Mouse (Mus musculus) right cerebral cortex, adult 18-20 months (tissue): ENCODE measurements around the gene Macrod2.
A peak's percentile ranks its signal among the peaks of the same experiment; 100 is the strongest.

Experiments
- DNase-seq: peaks from one replicate; pipeline ENCODE4 v3.0.0; 2022; ENCODE audit warnings: mixed read lengths

Gene Macrod2

DNA sequence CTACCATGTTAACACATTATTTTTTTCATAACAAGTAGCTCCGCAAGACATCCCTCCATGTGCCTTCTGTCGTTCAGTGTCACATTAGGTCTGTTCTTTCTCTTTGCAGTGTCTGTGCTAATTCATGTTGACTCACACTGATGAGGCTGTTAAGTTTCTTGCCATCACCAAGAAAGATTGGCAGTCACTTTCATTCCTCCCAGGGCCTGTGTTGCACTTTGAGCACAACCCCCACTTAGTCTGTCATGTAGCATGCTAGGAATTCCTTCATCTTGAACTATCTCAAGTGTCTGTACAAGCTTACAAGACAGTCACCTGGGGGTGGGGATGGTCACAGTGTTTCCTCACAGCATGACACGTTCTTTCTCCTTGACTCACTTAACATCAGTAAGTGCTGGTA, 696.2 kb downstream of the Macrod2 start:
- no peak for DNase-seq

DNA sequence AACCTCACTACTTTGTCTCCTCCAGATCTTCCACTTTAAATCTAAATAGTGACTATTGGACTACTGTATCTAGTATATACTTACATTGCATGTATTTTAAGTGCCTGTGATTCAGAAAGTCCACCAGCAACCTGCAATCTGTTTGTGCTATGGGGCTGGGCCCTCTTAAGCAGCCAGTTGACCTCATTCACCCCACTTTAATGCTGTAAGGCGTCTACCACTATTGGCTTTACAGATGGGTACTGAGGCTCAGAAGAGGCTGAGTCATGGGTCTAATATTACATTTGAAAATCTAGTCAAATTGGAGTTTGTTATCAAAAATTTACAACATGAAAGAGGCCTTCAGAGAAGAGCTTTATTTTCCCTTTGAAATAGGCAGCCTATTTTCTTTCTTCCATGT, 722.5 kb downstream of the Macrod2 start:
- no peak for DNase-seq

GRCm38 (mm10) chr2:141123875-141124274, 728.8 kb downstream of the Macrod2 start:
- DNase-seq = no peak

- DNase-seq = no peak
Observed at GRCm38 (mm10) chr2:141125638-141126037, 730.5 kb downstream of the Macrod2 start.

DNA sequence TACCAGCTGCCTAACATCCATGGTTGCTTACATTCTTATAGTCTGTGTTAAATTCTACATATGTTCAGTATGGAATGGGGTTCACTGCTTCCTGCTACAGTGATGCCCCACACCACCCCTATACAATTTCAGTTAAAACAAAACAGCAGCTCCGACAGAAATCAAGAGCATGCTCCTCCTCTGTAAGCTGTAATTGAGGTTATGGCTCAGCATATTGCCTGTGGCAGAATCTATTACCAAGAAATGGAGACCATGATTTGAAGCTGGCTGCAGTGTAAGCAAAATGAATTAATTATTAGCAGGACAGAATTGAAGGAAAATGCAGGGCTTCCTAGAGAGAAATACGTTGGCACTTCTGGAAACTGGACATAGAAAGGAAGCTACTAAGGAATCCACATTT, 747.2 kb downstream of the Macrod2 start:
- no peak for DNase-seq

GRCm38 (mm10) chr2:141152011-141152772, 757.1 kb downstream of the Macrod2 start:
- peak; percentile 17 for DNase-seq

- DNase-seq = no peak
Observed at GRCm38 (mm10) chr2:141155972-141156371, 760.9 kb downstream of the Macrod2 start.

- DNase-seq = no peak
Observed at GRCm38 (mm10) chr2:141156979-141157593, 762.0 kb downstream of the Macrod2 start.

DNA sequence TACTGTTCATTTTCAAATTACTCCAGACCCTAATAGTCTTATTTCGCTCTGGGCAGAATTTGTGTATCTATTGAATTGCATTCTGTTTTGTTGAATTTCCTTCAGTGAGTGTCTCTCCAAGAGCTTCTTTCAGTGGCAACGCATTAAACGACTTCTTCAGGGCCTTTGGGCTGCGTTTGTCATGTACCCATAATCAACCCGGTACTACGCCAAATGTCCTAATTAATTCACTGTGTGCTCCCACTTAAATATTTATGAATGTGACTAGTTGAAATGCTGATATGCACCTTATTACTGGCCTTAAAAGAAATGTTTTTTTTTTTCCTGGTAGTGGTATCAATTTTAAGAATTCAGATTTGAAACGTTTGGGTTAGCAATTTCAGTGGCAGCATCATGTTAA, 763.1 kb downstream of the Macrod2 start:
- DNase-seq = no peak

DNA sequence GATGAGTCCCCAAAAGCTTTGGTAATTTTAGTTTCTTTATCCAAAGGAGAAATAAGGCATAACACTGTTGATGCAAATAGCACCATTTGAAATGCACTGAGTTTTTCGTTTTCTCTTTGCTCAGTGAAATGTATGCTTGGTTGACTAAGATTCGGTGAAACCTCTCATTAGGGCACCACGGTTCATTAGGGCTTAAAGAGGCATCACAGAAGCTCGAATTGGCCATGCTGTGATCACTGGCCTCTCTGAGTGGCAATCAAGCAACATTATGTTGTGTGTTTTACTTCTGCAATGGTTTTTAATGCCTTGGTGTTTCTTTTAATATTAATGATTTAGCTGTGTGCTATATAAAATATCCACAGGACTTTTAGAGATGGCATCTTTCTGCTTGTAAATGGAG, 768.8 kb downstream of the Macrod2 start:
- no peak for DNase-seq

DNA sequence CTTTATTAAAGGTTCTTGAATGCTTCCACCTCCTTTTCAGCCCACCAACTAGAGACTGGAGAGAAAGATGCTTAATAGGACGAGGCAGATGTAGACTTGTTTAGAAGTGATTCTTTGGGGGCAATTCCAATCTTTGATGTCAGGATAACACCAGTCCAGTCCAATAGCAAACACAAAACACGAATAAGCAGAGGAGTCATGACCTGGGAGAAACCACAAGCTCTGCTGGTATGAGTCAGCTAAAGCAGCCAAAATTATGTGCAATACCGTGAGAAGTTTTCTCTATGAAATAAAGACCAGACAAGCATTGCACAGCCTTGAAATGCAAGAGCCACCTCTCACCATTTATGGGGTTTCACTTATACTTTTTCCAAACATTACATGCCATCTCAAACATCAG, 774.5 kb downstream of the Macrod2 start:
- no peak for DNase-seq

DNA sequence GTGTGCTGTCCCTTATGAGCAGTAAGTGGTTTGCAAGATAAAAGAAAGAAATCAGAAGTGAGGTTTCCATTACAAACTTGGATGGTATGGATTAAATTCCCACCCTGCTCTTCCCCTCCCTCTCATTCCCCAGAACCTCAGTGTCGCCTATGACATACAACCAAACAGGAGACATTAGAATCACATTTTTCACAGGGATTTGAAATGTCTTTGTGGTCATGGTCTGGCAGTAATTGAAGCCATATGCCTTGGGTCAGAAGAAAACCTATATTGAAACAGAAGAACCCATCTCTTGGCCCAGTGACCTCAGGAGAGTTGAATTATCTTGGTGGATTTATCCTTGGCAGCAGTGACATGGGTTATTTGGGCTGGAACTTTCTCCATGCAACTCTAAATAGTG, 778.1 kb downstream of the Macrod2 start:
- DNase-seq = no peak

DNA sequence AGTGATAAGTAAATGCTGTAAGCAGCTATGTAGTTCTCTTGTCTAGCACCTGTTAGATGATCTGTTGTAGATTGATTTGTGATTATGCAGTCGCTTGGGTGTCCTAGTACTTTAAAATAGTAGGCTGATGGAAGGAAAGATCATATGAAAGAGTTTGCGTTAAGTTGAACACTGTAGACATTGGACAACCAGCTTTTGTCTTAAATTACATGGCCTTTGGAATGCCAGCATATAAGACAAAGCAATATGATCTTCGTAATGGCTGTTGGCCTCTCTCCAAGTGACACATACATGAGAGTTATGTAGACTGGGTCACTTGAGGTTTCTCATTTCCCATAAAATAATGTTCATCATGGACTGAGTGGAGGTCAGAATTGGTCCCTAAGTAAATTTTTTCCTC, 778.5 kb downstream of the Macrod2 start:
- DNase-seq = no peak

- no peak for DNase-seq
Observed at GRCm38 (mm10) chr2:141180656-141181055, 785.5 kb downstream of the Macrod2 start.

GRCm38 (mm10) chr2:141182034-141182759, 787.1 kb downstream of the Macrod2 start:
- no peak for DNase-seq

GRCm38 (mm10) chr2:141194476-141194875, 799.4 kb downstream of the Macrod2 start:
- DNase-seq = no peak

GRCm38 (mm10) chr2:141200481-141200880, 805.4 kb downstream of the Macrod2 start:
- no peak for DNase-seq

DNA sequence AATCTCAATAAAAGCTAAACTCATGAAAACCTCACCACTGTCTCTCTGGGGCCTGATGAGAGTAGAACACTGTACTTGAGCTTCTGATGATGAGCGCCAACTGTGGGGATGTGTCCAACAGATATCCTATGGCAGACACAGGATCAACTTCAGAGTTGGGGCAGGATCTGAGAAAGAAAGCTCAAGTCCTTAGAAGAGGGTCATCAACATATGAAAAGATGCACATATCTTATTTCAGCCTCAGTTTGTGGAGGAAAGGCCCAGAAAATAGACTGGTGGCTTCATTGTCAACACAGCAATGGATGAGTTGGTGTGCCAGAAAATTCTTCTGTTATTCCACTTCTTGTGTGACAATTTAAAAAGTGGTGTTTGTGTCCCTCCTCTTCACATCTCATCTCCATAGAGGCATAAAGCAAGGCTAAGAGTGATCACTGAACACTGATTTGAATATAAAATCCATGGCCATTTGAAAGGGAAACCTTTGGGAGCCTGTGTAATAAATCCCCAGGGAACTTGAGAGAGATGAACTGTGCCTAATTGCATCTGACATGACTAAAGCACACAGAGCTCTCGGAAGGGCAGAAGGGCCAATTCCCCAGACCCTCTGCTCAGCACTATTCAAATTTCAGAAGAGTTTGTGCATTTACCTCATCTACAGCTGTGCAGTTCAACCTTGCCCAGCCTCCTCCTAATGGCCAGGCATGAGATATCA, 806.4 kb downstream of the Macrod2 start:
- DNase-seq = no peak

GRCm38 (mm10) chr2:141202015-141202364, 806.9 kb downstream of the Macrod2 start:
- DNase-seq = no peak

- no peak for DNase-seq
Observed at GRCm38 (mm10) chr2:141211346-141211745, 816.2 kb downstream of the Macrod2 start.

DNA sequence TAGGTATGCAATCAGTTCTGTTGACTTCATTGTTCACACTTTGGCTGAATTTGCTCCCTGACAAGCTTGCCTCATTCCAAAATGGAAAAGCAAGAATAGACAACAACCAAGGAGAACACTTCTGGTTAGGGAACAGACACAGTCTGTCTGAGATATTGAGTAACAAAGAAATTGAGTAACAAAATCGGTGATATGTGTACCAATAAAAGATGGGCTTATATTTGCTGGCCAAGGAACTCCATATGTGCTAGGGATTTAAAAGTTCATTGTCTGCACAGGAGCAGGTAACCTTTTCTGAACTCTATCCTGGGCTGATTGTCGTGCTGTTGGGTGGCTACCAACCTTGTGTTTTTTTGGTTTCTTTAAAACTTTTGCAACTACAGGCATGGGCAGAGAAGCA, 817.2 kb downstream of the Macrod2 start:
- DNase-seq = no peak

DNA sequence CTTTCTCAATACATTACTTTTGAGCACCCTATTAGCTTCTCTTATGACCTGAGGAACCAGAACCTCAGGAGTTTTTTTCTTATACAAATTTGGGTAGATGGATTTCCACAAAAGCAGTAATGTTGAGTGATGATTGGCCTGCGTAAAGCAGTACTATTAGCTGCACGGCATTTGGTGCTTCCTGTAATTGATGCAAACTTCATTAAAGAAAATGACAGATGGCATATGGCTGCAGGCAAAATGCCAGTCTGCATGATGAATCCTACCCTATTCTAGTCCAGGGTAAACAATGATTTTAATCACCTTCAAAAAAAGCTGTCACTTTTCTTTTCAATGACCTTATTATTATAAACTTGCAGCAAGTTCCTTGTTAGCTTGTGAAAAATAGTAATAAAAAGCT, 822.4 kb downstream of the Macrod2 start:
- no peak for DNase-seq

DNA sequence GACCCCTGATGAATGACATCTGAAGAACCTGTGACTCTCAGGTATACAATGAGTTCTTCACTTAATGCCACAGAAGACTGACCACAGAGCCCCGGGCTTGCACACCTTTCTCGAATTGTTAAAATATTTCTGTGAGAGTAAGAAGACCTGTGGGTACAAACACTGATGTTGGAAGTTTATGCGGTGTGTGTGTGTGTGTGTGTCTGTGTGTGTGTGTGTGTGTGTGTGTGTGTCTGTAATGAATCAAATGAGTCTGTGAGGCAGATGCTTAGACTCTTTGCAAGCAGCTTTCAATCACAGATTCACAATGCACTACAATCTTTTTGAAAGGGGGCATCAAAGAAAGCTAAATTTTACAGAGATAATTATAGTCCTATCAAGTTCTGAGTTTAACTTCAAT, 822.8 kb downstream of the Macrod2 start:
- no peak for DNase-seq
